Mouse (Mus musculus) stomach, postnatal 0 days (tissue): ENCODE data around the gene Tex29. TPM values are rescaled to one million over a fixed set of nuclear protein-coding genes. Genes with fewer than 3 reads are reported as not detected.

Experiments used
- ATAC-seq: fragments of 200-750 bp; cut with Nextera tagmentation; 2 replicates; pipeline ENCODE4 v1.8.0; 2017; ENCODE audit not compliant: low FRiP score, low TSS enrichment
- DNase-seq: peaks from one replicate; pipeline ENCODE4 v3.0.0-alpha.2; 2016; ENCODE audit warnings: low spot score
- H3K27ac ChIP-seq: fragments of 300-500 bp; sonication (generic); replicated peaks from 2 replicates; pipeline ENCODE4 v1.5.1; 2014; ENCODE audit warnings: mild to moderate bottlenecking, control low read depth
- H3K27me3 ChIP-seq: fragments of 300-500 bp; sonication (generic); 2 replicates; pipeline ENCODE4 v1.6.1; 2014; ENCODE audit warnings: low read length; ENCODE audit not compliant: control insufficient read depth, insufficient read depth
- H3K36me3 ChIP-seq: fragments of 300-500 bp; sonication (generic); 2 replicates; pipeline ENCODE4 v1.6.1; 2014; ENCODE audit warnings: low read length, mixed read lengths; ENCODE audit not compliant: control insufficient read depth, insufficient read depth
- H3K4me1 ChIP-seq: fragments of 300-500 bp; sonication (generic); replicated peaks from 2 replicates; pipeline ENCODE4 v1.6.1; 2014; ENCODE audit warnings: antibody characterized with exemption; ENCODE audit not compliant: control insufficient read depth, insufficient read depth
- H3K4me2 ChIP-seq: fragments of 300-500 bp; sonication (generic); replicated peaks from 2 replicates; pipeline ENCODE4 v1.6.1; 2014; ENCODE audit warnings: low read depth, mild to moderate bottlenecking, control low read depth, moderate library complexity
- H3K4me3 ChIP-seq: fragments of 300-500 bp; sonication (generic); 2 replicates; pipeline ENCODE4 v1.5.1; 2014; ENCODE audit warnings: low read depth, low read length, control low read depth
- H3K9ac ChIP-seq: fragments of 300-500 bp; sonication (generic); 2 replicates; pipeline ENCODE4 v1.6.1; 2014; ENCODE audit warnings: mild to moderate bottlenecking, low read length, control low read depth, mixed read lengths
- H3K9me3 ChIP-seq: fragments of 300-500 bp; sonication (generic); 2 replicates; pipeline ENCODE4 v1.6.1; 2016; ENCODE audit warnings: low read length; ENCODE audit not compliant: control insufficient read depth
- CTCF ChIP-seq: IDR thresholded peaks from 2 replicates; pipeline ENCODE4 v1.5.1; 2016; ENCODE audit warnings: antibody characterized with exemption, low read depth, mild to moderate bottlenecking, moderate library complexity
- EP300 ChIP-seq: optimal IDR thresholded peaks from 2 replicates; pipeline ENCODE3; 2016; ENCODE audit warnings: antibody characterized with exemption
- WGBS: fragments of 180-500 bp; shearing (Covaris S2); extraction: QIAGEN DNeasy Blood & Tissue Kit; methylation state at CpG from one replicate; pipeline ENCODE4 v1.1.7; 2014; 5-methylcytosine and 5-hydroxymethylcytosine counted together
- polyA plus RNA-seq: library from polyadenylated mRNA; unstranded; fragments of >200 nt; fragmentation: Nextera tagmentation; extraction: Ambion mirVana; gene quantifications from 2 replicates; pipeline ENCODE4 v1.2.1, GENCODE M21; 2015

The Tex29 gene
- polyA plus RNA-seq, 1 experiment from 2014 or later, result not detected

- Histone ChIP-seq H3K9me3 (no peaks in the 10 kb centered on the region), H3K27me3 (no peaks in the 10 kb centered on the region), H3K36me3 (peaks cover 37% of the 10 kb centered on the region), H3K27ac (no peak overlapping the region), H3K9ac (no peak overlapping the region), H3K4me2 (no peak overlapping the region), H3K4me3 (no peak overlapping the region), H3K4me1 (no peaks in the 10 kb centered on the region)
- DNase-seq (no peak), ATAC-seq (no peak)
- no peak for TF ChIP-seq CTCF
- WGBS, result 54% methylated on average over 9 of the region's 9 CpGs
Observed at GRCm38 (mm10) chr8:11822550-11823060, 17.7 kb upstream of the Tex29 start.

- Histone ChIP-seq H3K36me3 (peaks cover 18% of the 10 kb centered on the region; the same call in 1 of the 2 replicates), H3K9me3 (no peaks in the 10 kb centered on the region), H3K4me2 (no peak overlapping the region), H3K27ac (no peak overlapping the region), H3K4me3 (no peak overlapping the region), H3K9ac (no peak overlapping the region), H3K4me1 (no peaks in the 10 kb centered on the region), H3K27me3 (no peaks in the 10 kb centered on the region)
- TF ChIP-seq CTCF (no peak), EP300 (no peak)
- 77% methylated on average over 3 of the region's 3 CpGs for WGBS
- ATAC-seq, result no peak
- DNase-seq, result no peak
Observed at GRCm38 (mm10) chr8:11825756-11826155, 14.5 kb upstream of the Tex29 start.

- Histone ChIP-seq H3K27me3 (no peaks in the 10 kb centered on the region), H3K27ac (no peak overlapping the region), H3K36me3 (peaks cover 22% of the 10 kb centered on the region; the same call in 1 of the 2 replicates), H3K9ac (no peak overlapping the region), H3K9me3 (no peaks in the 10 kb centered on the region), H3K4me2 (no peak overlapping the region), H3K4me3 (no peak overlapping the region), H3K4me1 (no peaks in the 10 kb centered on the region)
- ATAC-seq (no peak), DNase-seq (no peak)
- no peak for TF ChIP-seq EP300
- TF ChIP-seq CTCF, result no peak
- WGBS, result 67% methylated on average over 3 of the region's 3 CpGs
Observed at GRCm38 (mm10) chr8:11827312-11827711, 13.0 kb upstream of the Tex29 start.

GRCm38 (mm10) chr8:11830214-11831046, 9.8 kb upstream of the Tex29 start:
- no peak for TF ChIP-seq EP300
- TF ChIP-seq CTCF, result no peak
- Histone ChIP-seq H3K36me3 (peaks cover 28% of the 10 kb centered on the region), H3K9ac (no peak overlapping the region), H3K4me2 (no peak overlapping the region), H3K27me3 (no peaks in the 10 kb centered on the region), H3K9me3 (no peaks in the 10 kb centered on the region), H3K4me1 (no peaks in the 10 kb centered on the region), H3K4me3 (no peak overlapping the region), H3K27ac (no peak overlapping the region)
- 81% methylated on average over 16 of the region's 16 CpGs for WGBS
- DNase-seq (no peak), ATAC-seq (no peak)

- no peak for ATAC-seq
- Histone ChIP-seq H3K36me3 (peaks cover 22% of the 10 kb centered on the region), H3K4me3 (no peak overlapping the region), H3K9me3 (no peaks in the 10 kb centered on the region), H3K27ac (no peak overlapping the region), H3K27me3 (no peaks in the 10 kb centered on the region), H3K9ac (no peak overlapping the region), H3K4me1 (no peaks in the 10 kb centered on the region), H3K4me2 (no peak overlapping the region)
- TF ChIP-seq EP300, result no peak
- WGBS, result 90% methylated on average over 10 of the region's 10 CpGs
- no peak for DNase-seq
Observed at GRCm38 (mm10) chr8:11831174-11831573, 9.1 kb upstream of the Tex29 start.

GRCm38 (mm10) chr8:11831939-11832338, 8.3 kb upstream of the Tex29 start:
- no peak for DNase-seq
- Histone ChIP-seq H3K27me3 (no peaks in the 10 kb centered on the region), H3K27ac (no peak overlapping the region), H3K9ac (no peak overlapping the region), H3K36me3 (peaks cover 20% of the 10 kb centered on the region), H3K4me1 (no peaks in the 10 kb centered on the region), H3K9me3 (no peaks in the 10 kb centered on the region), H3K4me3 (no peak overlapping the region), H3K4me2 (no peak overlapping the region)
- WGBS, result 72% methylated on average over 5 of the region's 5 CpGs
- TF ChIP-seq CTCF, result no peak
- TF ChIP-seq EP300, result no peak
- no peak for ATAC-seq
